Mouse (Mus musculus) gastrocnemius, adult 18-20 months (tissue): ENCODE data around the gene Irs1. TPM values are rescaled to one million over a fixed set of nuclear protein-coding genes. Genes with fewer than 3 reads are reported as not detected.

Experiments used
- DNase-seq: peaks from one replicate; pipeline ENCODE4 v3.0.0; 2021; ENCODE audit warnings: low spot score
- total RNA-seq, 2 experiments: library from RNA; stranded (reverse); gene quantifications; 2 replicates each; pipeline ENCODE4 v1.2.3; 2021

Irs1 gene
- total RNA-seq, 2 experiments from 2014 or later, result 38.6 to 43.9 TPM

- no peak for DNase-seq
These were observed 102.5 kb downstream of the Irs1 start for GRCm38 (mm10) chr1:82188549-82189231.

GRCm38 (mm10) chr1:82183913-82184442 lies 107.2 kb downstream of the Irs1 start:
- no peak for DNase-seq

Other genes with a start within 250 kb of the Irs1 start
- gene Gm9747, start 58.3 kb downstream of the Irs1 start, total RNA-seq, result not detected
- 1 to 10 TPM; 7.4 to 8.4 TPM for gene Rhbdd1, start 25.0 kb upstream of the Irs1 start, total RNA-seq